Mouse (Mus musculus) stomach, embryonic 16.5 days (tissue): Measurements from ENCODE around the gene Atxn2l. TPM values are rescaled to one million over a fixed set of nuclear protein-coding genes. Genes with fewer than 3 reads are reported as not detected.
A peak's percentile ranks its signal among the peaks of the same experiment; 100 is the strongest.

Experiments
- ATAC-seq: fragments of 200-750 bp; cut with Nextera tagmentation; 2 replicates; pipeline ENCODE4 v1.8.0; 2017; ENCODE audit warnings: moderate number of reproducible peaks, moderate TSS enrichment; ENCODE audit not compliant: insufficient read depth, low FRiP score
- H3K27ac ChIP-seq: fragments of 300-500 bp; sonication (generic); 2 replicates; pipeline ENCODE4 v1.5.1; 2014; ENCODE audit warnings: low read length
- H3K27me3 ChIP-seq: fragments of 300-500 bp; sonication (generic); 2 replicates; pipeline ENCODE4 v1.6.1; 2014; ENCODE audit warnings: low read length, control low read depth, mixed read lengths; ENCODE audit not compliant: control insufficient read depth, insufficient read depth
- H3K36me3 ChIP-seq: fragments of 300-500 bp; sonication (generic); 2 replicates; pipeline ENCODE4 v1.6.1; 2014; ENCODE audit warnings: low read length; ENCODE audit not compliant: control insufficient read depth, insufficient read depth
- H3K4me1 ChIP-seq: fragments of 300-500 bp; sonication (generic); 2 replicates; pipeline ENCODE4 v1.6.1; 2014; ENCODE audit warnings: low read length, control low read depth, mixed read lengths; ENCODE audit not compliant: control insufficient read depth, insufficient read depth
- H3K4me2 ChIP-seq: fragments of 300-500 bp; sonication (generic); 2 replicates; pipeline ENCODE4 v1.6.1; 2014; ENCODE audit warnings: low read depth, low read length, mixed read lengths
- H3K4me3 ChIP-seq: fragments of 300-500 bp; sonication (generic); replicated peaks from 2 replicates; pipeline ENCODE4 v1.5.1; 2014; ENCODE audit warnings: mild to moderate bottlenecking, low read length
- H3K9ac ChIP-seq: fragments of 300-500 bp; sonication (generic); 2 replicates; pipeline ENCODE4 v1.6.1; 2014; ENCODE audit warnings: low read length
- H3K9me3 ChIP-seq: fragments of 300-500 bp; sonication (generic); replicated peaks from 2 replicates; pipeline ENCODE4 v1.6.1; 2016; ENCODE audit warnings: low read length, control low read depth; ENCODE audit not compliant: control insufficient read depth
- WGBS: fragments of 180-500 bp; shearing (Covaris S2); extraction: QIAGEN DNeasy Blood & Tissue Kit; methylation state at CpG from one replicate; pipeline ENCODE4 v1.1.7; 2014; 5-methylcytosine and 5-hydroxymethylcytosine counted together
- polyA plus RNA-seq: library from polyadenylated mRNA; unstranded; fragments of >200 nt; fragmentation: Nextera tagmentation; extraction: Ambion mirVana; gene quantifications from 2 replicates; pipeline ENCODE4 v1.2.1, GENCODE M21; 2015

Atxn2l gene
- polyA plus RNA-seq, 1 experiment from 2014 or later: 33.4 TPM

DNA sequence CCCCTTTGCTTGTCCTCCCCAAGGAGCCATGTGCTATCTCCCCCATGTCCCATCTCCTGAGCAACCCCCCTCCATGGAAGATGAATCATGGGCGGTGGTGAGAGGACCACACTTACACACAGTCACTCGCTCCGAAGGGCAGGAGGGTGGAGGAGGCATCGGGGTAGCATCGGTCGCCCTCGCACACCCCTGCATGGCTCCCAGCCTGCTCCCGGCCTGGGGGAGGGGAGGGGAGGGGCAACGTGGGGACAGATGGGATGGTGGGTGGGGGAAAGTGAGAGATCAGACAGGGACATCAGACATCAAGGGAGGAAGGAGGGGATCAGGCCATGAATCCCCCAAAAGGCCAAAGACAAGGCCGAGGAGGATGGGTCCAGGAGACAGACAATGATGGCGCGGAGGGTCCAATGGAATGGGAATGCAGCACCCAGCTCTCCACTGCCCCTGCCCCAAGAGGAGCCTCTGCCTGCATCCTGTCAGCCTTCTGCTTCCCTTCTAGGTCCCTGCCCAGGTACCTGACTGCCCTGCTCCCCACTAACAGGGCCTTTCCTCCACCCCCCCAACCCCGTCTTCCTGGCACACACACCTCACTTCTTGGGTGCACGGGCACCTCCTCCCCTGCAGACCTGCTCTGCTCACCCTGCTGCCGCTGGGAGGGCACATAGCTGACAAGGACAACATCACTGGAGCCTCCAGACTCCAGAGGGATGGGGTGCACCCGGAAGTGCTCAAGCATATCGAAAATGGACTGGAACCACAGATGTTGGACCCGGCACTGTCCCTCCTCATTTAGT, 35.2 kb downstream of the Atxn2l start:
- 91% methylated on average over 18 of the region's 18 CpGs for WGBS
- Histone ChIP-seq H3K4me2 (no peak overlapping the region), H3K4me3 (no peak overlapping the region), H3K9me3 (no peaks in the 10 kb centered on the region), H3K9ac (no peak overlapping the region), H3K36me3 (peaks cover 15% of the 10 kb centered on the region; the same call in 1 of the 2 replicates), H3K27me3 (no peaks in the 10 kb centered on the region), H3K27ac (no peak overlapping the region), H3K4me1 (peaks cover 17% of the 10 kb centered on the region)
- ATAC-seq: no peak

DNA sequence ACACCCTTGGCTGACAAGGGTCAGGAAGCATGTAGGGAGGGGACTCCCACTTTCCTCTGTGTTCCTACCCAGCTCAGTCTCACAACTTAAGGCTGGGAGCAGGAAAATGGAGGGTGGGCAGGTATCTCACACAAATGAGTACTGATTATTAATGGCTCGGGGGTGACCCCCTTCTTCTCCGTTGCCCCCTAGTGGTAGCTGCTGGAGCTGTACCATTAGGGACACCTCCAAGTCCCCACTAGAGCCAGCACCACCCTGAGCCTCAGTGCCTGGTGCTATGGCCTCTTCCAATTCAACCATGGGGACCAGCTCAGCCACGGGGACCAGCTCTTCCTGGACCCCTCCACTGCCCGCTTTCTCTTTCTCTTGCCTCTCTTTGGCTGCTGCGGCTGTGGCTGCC, 36.0 kb downstream of the Atxn2l start:
- Histone ChIP-seq H3K4me1 (peaks cover 17% of the 10 kb centered on the region), H3K4me3 (no peak overlapping the region), H3K27ac (no peak overlapping the region), H3K9me3 (no peaks in the 10 kb centered on the region), H3K36me3 (peaks cover 15% of the 10 kb centered on the region; the same call in 1 of the 2 replicates), H3K4me2 (no peak overlapping the region), H3K27me3 (no peaks in the 10 kb centered on the region), H3K9ac (no peak overlapping the region)
- WGBS: 61% methylated on average over 5 of the region's 5 CpGs
- no peak for ATAC-seq

DNA sequence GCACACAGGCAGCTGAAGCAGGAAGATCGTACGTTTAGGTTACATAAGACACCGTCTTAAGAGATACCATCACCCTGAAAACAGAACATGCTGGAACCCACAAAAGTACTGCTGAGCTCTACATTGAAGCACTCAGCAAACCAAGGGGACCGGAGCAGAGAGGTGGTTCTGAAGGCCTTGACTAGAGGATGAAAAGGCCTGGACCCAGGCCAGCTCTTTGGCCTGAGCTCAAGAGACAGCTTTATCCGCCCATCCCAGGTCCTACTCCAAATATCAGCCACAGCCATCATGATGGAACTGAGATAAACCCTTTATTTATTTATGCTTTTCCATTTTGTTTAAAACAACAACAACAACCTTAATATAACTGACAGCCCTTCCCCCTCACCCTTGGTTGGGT, 36.5 kb downstream of the Atxn2l start:
- peaks cover 15% of the 10 kb centered on the region; the same call in 1 of the 2 replicates for H3K36me3 ChIP-seq
- H3K4me1 ChIP-seq: peaks cover 17% of the 10 kb centered on the region
- no peak overlapping the region for H3K4me3 ChIP-seq
- H3K9me3 ChIP-seq: no peaks in the 10 kb centered on the region
- 80% methylated on average over 5 of the region's 5 CpGs for WGBS
- no peak overlapping the region for H3K4me2 ChIP-seq
- H3K27ac ChIP-seq: no peak overlapping the region
- no peak overlapping the region for H3K9ac ChIP-seq
- H3K27me3 ChIP-seq: no peaks in the 10 kb centered on the region
- no peak for ATAC-seq

- no peak overlapping the region for H3K27ac ChIP-seq
- no peak overlapping the region for H3K4me3 ChIP-seq
- H3K9ac ChIP-seq: no peak overlapping the region
- ATAC-seq: no peak
- H3K36me3 ChIP-seq: peaks cover 15% of the 10 kb centered on the region; the same call in 1 of the 2 replicates
- no peak overlapping the region for H3K4me2 ChIP-seq
- no peaks in the 10 kb centered on the region for H3K27me3 ChIP-seq
- WGBS: 56% methylated on average over 9 of the region's 9 CpGs
- H3K4me1 ChIP-seq: peaks cover 17% of the 10 kb centered on the region
- no peaks in the 10 kb centered on the region for H3K9me3 ChIP-seq
Measured at GRCm38 (mm10) chr7:126466116-126466515, 37.1 kb downstream of the Atxn2l start.

GRCm38 (mm10) chr7:126465246-126466030, 37.8 kb downstream of the Atxn2l start:
- no peak overlapping the region for H3K9ac ChIP-seq
- WGBS: 24% methylated on average over 7 of the region's 7 CpGs
- H3K27ac ChIP-seq: peak overlapping the region; percentile 47

DNA sequence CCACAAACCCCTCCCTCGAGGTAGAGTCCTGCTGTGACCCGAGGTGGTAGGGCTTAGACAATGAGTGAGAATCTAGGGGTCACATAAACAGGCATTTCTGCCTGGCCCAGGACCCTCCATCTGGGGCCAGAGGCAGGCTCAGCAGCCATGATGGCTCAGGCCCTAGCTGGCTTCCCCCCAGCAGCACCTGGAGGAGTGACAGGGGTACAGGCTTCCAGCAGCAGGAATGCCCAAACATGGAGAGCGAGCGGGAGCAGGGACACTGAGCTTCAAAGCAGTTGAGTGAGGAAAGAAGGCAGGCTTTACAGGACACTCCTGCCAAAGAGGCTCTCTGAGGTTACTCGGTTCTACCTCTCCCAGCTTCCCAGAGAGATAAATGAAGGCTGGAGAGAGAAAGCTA, 38.4 kb downstream of the Atxn2l start:
- H3K4me3 ChIP-seq: no peak overlapping the region
- H3K27ac ChIP-seq: peak overlapping the region; percentile 47
- no peak overlapping the region for H3K4me2 ChIP-seq
- H3K9me3 ChIP-seq: no peaks in the 10 kb centered on the region
- ATAC-seq: peak; percentile 11; the same call in 1 of the 2 replicates
- H3K9ac ChIP-seq: no peak overlapping the region; the same call in 1 of the 2 replicates
- H3K36me3 ChIP-seq: peaks cover 15% of the 10 kb centered on the region; the same call in 1 of the 2 replicates
- H3K27me3 ChIP-seq: no peaks in the 10 kb centered on the region
- peaks cover 17% of the 10 kb centered on the region for H3K4me1 ChIP-seq
- 25% methylated on average over 5 of the region's 5 CpGs for WGBS

More at GRCm38 (mm10) chr7:126465246-126466030, 37.8 kb downstream of the Atxn2l start:
- Histone ChIP-seq H3K4me1 (peaks cover 17% of the 10 kb centered on the region), H3K4me2 (no peak overlapping the region), H3K4me3 (no peak overlapping the region), H3K27me3 (no peaks in the 10 kb centered on the region), H3K9me3 (no peaks in the 10 kb centered on the region), H3K36me3 (peaks cover 15% of the 10 kb centered on the region; the same call in 1 of the 2 replicates)
- ATAC-seq: peak; percentile 4; the same call in 1 of the 2 replicates

DNA sequence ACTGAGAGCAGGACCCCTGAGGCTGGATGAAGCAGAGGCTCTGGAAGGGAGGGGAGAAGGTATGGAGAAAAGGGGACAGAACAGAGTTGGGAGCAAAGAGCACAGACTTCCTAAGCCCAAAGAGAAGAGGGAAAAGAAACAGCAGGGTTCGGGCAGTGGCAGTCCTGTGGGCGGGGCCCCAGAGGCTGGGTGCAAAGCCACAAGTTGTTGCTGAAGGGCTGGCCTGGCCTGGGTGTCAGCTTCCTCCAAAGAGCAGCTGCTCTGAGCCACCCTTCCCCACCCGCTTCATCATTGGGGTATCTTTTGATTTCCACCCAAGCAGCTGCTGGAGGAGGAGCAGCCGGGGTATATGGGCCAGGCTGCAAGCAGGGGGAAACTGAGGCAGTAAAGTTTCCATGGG, 39.1 kb downstream of the Atxn2l start:
- no peaks in the 10 kb centered on the region for H3K9me3 ChIP-seq
- no peaks in the 10 kb centered on the region for H3K27me3 ChIP-seq
- no peak for ATAC-seq
- WGBS: 57% methylated on average over 4 of the region's 4 CpGs
- H3K4me1 ChIP-seq: peaks cover 17% of the 10 kb centered on the region
- H3K9ac ChIP-seq: peak overlapping the region; percentile 31; the same call in 1 of the 2 replicates
- peaks cover 15% of the 10 kb centered on the region; the same call in 1 of the 2 replicates for H3K36me3 ChIP-seq
- H3K4me2 ChIP-seq: no peak overlapping the region
- no peak overlapping the region for H3K27ac ChIP-seq
- H3K4me3 ChIP-seq: no peak overlapping the region

DNA sequence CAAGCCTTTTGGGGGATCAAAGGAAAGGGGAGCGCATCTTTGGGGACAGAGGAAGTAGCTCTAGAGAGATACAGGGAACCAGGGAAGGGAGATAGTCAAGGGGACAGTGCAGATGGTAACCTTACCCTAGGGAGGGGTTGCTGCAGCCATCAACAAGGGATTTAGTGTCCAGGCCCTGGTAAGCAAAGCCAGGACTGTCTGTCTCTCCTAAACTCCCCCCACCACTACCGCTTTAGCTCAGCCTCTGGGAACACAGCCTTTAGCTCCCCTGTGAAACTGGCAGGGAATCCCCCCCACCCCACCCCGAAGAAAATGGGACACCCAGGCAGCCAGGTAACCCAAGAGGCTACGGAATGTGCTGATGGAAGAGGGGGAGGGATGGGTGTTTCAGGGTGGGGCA, 39.7 kb downstream of the Atxn2l start:
- Histone ChIP-seq H3K9ac (no peak overlapping the region), H3K9me3 (no peaks in the 10 kb centered on the region), H3K36me3 (peaks cover 12% of the 10 kb centered on the region; the same call in 1 of the 2 replicates), H3K27ac (no peak overlapping the region), H3K4me1 (peaks cover 17% of the 10 kb centered on the region), H3K4me3 (no peak overlapping the region), H3K4me2 (no peak overlapping the region), H3K27me3 (no peaks in the 10 kb centered on the region)
- ATAC-seq: no peak
- 57% methylated on average over 4 of the region's 4 CpGs for WGBS

GRCm38 (mm10) chr7:126463004-126463403, 40.2 kb downstream of the Atxn2l start, which contains the start of gene Atp2a1:
Gene Atp2a1 (minus strand): TSS chr7:126463108.
- 52% methylated on average over 5 of the region's 5 CpGs for WGBS
- peaks cover 17% of the 10 kb centered on the region for H3K4me1 ChIP-seq
- H3K36me3 ChIP-seq: 0 out of 2 replicates have a peak, but pooled peaks cover 7% of the 10 kb centered on the region
- H3K9ac ChIP-seq: peak within 1 kb of the TSS; percentile 31; the same call in 1 of the 2 replicates
- no peaks in the 10 kb centered on the region for H3K9me3 ChIP-seq
- H3K4me2 ChIP-seq: no peak within 1 kb of the TSS
- H3K27me3 ChIP-seq: no peaks in the 10 kb centered on the region
- no peak within 1 kb of the TSS for H3K27ac ChIP-seq
- H3K4me3 ChIP-seq: no peak within 1 kb of the TSS
- ATAC-seq: no peak
